Mouse (Mus musculus): Measurements from ENCODE around the gene Zfp809. TPM values are rescaled to one million over a fixed set of nuclear protein-coding genes. Genes with fewer than 3 reads are reported as not detected.

The Zfp809 gene
- polyA plus RNA-seq, 1 experiment from 2014 or later, result 19.9 TPM

DNA sequence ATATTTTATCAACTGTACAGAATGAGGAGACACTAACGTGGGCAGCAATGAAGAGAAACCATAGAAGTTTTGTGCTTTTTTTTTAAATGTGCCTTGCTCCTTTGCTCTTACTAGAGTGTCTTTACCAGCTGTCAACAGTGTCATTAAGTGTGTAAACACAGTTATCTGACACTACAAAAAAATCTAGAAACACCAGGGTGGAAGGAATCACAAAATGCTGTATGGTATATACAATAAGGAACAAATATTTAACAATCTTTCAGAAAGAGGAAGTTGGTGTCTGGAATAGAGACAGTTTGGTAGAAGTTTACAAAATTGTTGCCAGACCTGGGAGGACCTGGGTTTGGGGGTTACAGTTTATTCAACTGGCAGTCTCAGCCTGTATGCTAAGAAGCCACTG, 36.1 kb downstream of the Zfp809 start:
- DNase-seq (ENCODE audit: low spot score), result no peak

DNA sequence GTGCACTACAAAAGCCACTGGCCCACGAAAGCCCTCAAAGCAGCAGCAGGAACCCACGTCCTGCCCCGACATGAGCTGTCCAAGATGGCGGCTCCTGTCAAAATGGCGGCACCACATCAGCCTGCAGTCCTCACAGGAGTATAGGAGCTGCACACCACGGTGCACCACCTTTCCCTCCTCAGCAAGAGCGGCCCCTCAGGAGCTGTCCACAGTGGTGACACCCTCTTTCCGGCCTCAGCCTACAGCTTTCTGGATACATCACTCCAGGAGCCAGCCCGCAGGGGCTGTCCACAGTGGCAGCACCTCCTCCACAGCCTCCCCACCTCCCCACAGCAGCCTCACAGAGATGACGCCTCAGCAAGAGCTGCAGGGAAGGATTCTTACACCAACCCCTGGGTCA, 37.1 kb downstream of the Zfp809 start:
- no peak for DNase-seq (ENCODE audit: low spot score)

DNA sequence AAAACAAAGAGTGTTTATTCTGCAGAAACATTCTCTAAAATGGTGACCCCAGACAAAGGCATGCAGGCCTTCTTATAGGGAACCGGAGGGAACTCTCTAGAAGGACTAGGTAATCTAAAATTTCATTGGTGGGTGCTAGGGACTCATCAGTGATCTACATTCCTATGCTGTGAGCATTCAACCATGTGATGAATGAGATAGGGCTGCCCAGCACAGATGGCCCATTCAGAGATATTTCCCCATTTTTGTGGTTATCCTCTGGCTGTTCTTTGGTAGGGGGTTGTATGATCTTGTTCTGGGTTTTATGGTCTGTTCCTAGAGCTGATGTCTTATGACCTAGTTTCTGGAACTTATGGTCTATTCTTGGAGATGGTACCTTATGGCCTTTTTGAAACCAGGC, 43.4 kb downstream of the Zfp809 start:
- no peak for DNase-seq (ENCODE audit: low spot score)

DNA sequence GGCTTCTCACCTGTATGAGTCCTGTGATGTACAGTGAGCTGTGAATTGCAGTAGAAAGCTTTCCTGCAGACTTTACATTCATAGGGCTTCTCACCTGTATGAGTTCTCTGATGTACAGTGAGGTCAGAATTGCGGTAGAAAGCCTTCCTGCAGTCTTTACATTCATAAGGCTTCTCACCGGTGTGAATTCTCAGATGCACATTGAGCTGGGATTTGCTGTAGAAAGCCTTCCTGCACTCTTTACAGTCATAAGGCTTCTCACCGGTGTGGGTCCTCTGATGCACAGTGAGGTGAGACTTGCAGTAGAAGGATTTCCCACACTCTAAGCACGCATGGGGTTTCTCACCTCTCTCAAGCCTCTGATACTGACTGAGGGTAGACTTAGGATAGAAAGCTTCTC, 53.2 kb downstream of the Zfp809 start:
- DNase-seq (ENCODE audit: low spot score), result no peak

Other genes starting within 250 kb of the Zfp809 start
- 2.8 and 3.8 TPM in 2 replicates for gene Rgl3, start 236.3 kb upstream of the Zfp809 start, polyA plus RNA-seq (2015; fragmentation: Nextera tagmentation; extraction: Ambion mirVana)
- 0.44 and 0.52 TPM in 2 replicates for gene Ccdc151, start 223.1 kb upstream of the Zfp809 start, polyA plus RNA-seq (2015; fragmentation: Nextera tagmentation; extraction: Ambion mirVana)
- 68.5 and 72.8 TPM in 2 replicates for gene Prkcsh, start 222.9 kb upstream of the Zfp809 start, polyA plus RNA-seq (2015; fragmentation: Nextera tagmentation; extraction: Ambion mirVana)
- 0.04 and 0.16 TPM in 2 replicates for gene Elavl3, start 173.7 kb upstream of the Zfp809 start, polyA plus RNA-seq (2015; fragmentation: Nextera tagmentation; extraction: Ambion mirVana)
- not detected in 2 replicates for gene Gm49318, start 154.5 kb upstream of the Zfp809 start, polyA plus RNA-seq (2015; fragmentation: Nextera tagmentation; extraction: Ambion mirVana)
- 8.0 and 9.6 TPM in 2 replicates for gene Zfp653, start 154.3 kb upstream of the Zfp809 start, polyA plus RNA-seq (2015; fragmentation: Nextera tagmentation; extraction: Ambion mirVana)
- 44.7 and 44.8 TPM in 2 replicates for gene Ecsit, start 140.3 kb upstream of the Zfp809 start, polyA plus RNA-seq (2015; fragmentation: Nextera tagmentation; extraction: Ambion mirVana)
- 1.4 and 2.9 TPM in 2 replicates for gene Cnn1, start 126.5 kb upstream of the Zfp809 start, polyA plus RNA-seq (2015; fragmentation: Nextera tagmentation; extraction: Ambion mirVana)
- gene Elof1, start 108.5 kb upstream of the Zfp809 start, polyA plus RNA-seq (2015; fragmentation: Nextera tagmentation; extraction: Ambion mirVana), result 174 and 178 TPM in 2 replicates
- gene Acp5, start 90.0 kb upstream of the Zfp809 start, polyA plus RNA-seq (2015; fragmentation: Nextera tagmentation; extraction: Ambion mirVana), result 135 TPM in 2 replicates
- gene Pigyl, start 68.9 kb upstream of the Zfp809 start, polyA plus RNA-seq (2015; fragmentation: Nextera tagmentation; extraction: Ambion mirVana), result 105 and 111 TPM in 2 replicates
- gene Zfp872, start 37.6 kb upstream of the Zfp809 start, polyA plus RNA-seq (2015; fragmentation: Nextera tagmentation; extraction: Ambion mirVana), result 0.27 and 0.61 TPM in 2 replicates
- gene Zfp599, start 34.2 kb downstream of the Zfp809 start, polyA plus RNA-seq (2015; fragmentation: Nextera tagmentation; extraction: Ambion mirVana), result 7.2 and 7.8 TPM in 2 replicates
- 17.0 and 17.7 TPM in 2 replicates for gene Zfp810, start 81.9 kb downstream of the Zfp809 start, polyA plus RNA-seq (2015; fragmentation: Nextera tagmentation; extraction: Ambion mirVana)
- 20.1 and 20.7 TPM in 2 replicates for gene Anln, start 163.5 kb downstream of the Zfp809 start, polyA plus RNA-seq (2015; fragmentation: Nextera tagmentation; extraction: Ambion mirVana)
- 12.3 and 16.2 TPM in 2 replicates for gene 9530077C05Rik, start 185.8 kb downstream of the Zfp809 start, polyA plus RNA-seq (2015; fragmentation: Nextera tagmentation; extraction: Ambion mirVana)
- gene Gm17545, start 228.6 kb downstream of the Zfp809 start, polyA plus RNA-seq (2015; fragmentation: Nextera tagmentation; extraction: Ambion mirVana), result not detected in 2 replicates
- 126 and 150 TPM in 2 replicates for gene Rp9, start 244.0 kb downstream of the Zfp809 start, polyA plus RNA-seq (2015; fragmentation: Nextera tagmentation; extraction: Ambion mirVana)

All from thymus, postnatal 0 days (tissue).